Mouse (Mus musculus) lung, adult 2 months (tissue): ENCODE measurements around the gene Ppp6r2.
A peak's percentile ranks its signal among the peaks of the same experiment; 100 is the strongest.

Experiments
- CTCF ChIP-seq: fragments of 200-500 bp; IDR thresholded peaks from 2 replicates; pipeline ENCODE4 v1.5.1; 2011; ENCODE audit warnings: mild to moderate bottlenecking, low read length, control low read depth; ENCODE audit not compliant: insufficient read depth
- POLR2A ChIP-seq: fragments of 200-500 bp; IDR thresholded peaks from 2 replicates; pipeline ENCODE4 v1.6.1; 2011; ENCODE audit warnings: low read depth, mild to moderate bottlenecking, control low read depth, low read length, borderline replicate concordance; ENCODE audit errors: extremely low read depth

DNA sequence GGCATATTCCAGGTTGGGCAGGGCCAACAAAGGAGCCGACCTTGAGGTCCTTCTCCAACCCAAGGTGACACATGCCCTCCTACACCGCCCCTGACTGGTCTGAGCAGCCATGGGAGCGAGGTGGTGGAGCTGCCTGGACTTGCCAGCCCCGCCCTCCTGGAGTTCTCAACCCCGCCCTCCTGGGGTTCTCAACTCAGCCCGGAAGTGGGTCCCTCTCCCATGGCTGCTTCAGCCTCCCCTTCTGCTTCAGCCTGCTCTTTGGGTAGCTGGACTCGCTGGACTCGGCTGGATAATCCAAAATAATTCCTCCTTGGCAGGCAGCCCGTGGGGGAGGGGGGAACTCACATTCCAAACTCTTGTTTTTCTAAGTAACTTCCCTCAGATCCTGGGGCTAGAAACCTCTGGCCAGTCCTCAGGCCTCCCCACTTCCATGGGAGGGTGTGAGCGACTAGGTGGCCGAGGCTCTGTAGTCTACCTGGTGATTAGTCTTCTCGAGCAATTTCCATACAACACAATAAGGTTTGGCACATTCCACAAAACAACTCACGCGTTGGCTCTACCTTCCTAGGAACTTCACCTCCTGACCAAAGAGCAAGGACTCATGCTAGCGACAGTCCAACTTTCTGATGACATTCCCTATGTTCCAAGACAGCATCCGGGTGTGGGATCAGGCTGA, 32.3 kb upstream of the Ppp6r2 start:
- TF ChIP-seq CTCF (no peak), POLR2A (peak; percentile 57; the same call in 1 of the 2 replicates)
